Mouse (Mus musculus) midbrain, postnatal 0 days (tissue): Measurements from ENCODE around the gene Gm20547. TPM values are rescaled to one million over a fixed set of nuclear protein-coding genes. Genes with fewer than 3 reads are reported as not detected.

Experiments used
- ATAC-seq: fragments of 200-750 bp; cut with Nextera tagmentation; 2 replicates; pipeline ENCODE4 v1.8.0; 2017; ENCODE audit warnings: moderate number of reproducible peaks, mild to moderate bottlenecking, moderate TSS enrichment, moderate library complexity; ENCODE audit not compliant: low FRiP score
- DNase-seq: peaks from one replicate; pipeline ENCODE4 v3.0.0-alpha.2; 2015; ENCODE audit warnings: low spot score
- H3K27ac ChIP-seq: fragments of 300-500 bp; sonication (generic); 2 replicates; pipeline ENCODE4 v1.5.1; 2014; ENCODE audit warnings: low read depth, mild to moderate bottlenecking, low read length, mixed read lengths
- H3K27me3 ChIP-seq: fragments of 300-500 bp; sonication (generic); 2 replicates; pipeline ENCODE4 v1.6.1; 2014; ENCODE audit warnings: low read length, control low read depth, mixed read lengths; ENCODE audit not compliant: insufficient read depth
- H3K36me3 ChIP-seq: fragments of 300-500 bp; sonication (generic); 2 replicates; pipeline ENCODE4 v1.6.1; 2014; ENCODE audit warnings: low read length, control low read depth, mixed read lengths; ENCODE audit not compliant: insufficient read depth
- H3K4me1 ChIP-seq: fragments of 300-500 bp; sonication (generic); 2 replicates; pipeline ENCODE4 v1.6.1; 2014; ENCODE audit warnings: mild to moderate bottlenecking, control low read depth, antibody characterized with exemption, low read length, mixed read lengths; ENCODE audit not compliant: insufficient read depth
- H3K4me2 ChIP-seq: fragments of 300-500 bp; sonication (generic); 2 replicates; pipeline ENCODE4 v1.6.1; 2014; ENCODE audit warnings: low read depth, mild to moderate bottlenecking, low read length, mixed read lengths; ENCODE audit not compliant: poor library complexity, severe bottlenecking
- H3K4me3 ChIP-seq: fragments of 300-500 bp; sonication (generic); 2 replicates; pipeline ENCODE4 v1.5.1; 2014; ENCODE audit warnings: low read depth, mild to moderate bottlenecking, low read length, moderate library complexity
- H3K9ac ChIP-seq: fragments of 300-500 bp; sonication (generic); replicated peaks from 2 replicates; pipeline ENCODE4 v1.6.1; 2014; ENCODE audit warnings: mild to moderate bottlenecking, low read length, moderate library complexity, mixed read lengths; ENCODE audit not compliant: poor library complexity, severe bottlenecking
- H3K9me3 ChIP-seq: fragments of 300-500 bp; sonication (generic); 2 replicates; pipeline ENCODE4 v1.6.1; 2016; ENCODE audit warnings: low read length, control low read depth
- CTCF ChIP-seq: IDR thresholded peaks from 2 replicates; pipeline ENCODE4 v1.5.1; 2016; ENCODE audit warnings: antibody characterized with exemption, mild to moderate bottlenecking
- WGBS: fragments of 180-500 bp; shearing (Covaris S2); extraction: QIAGEN DNeasy Blood & Tissue Kit; methylation state at CpG from one replicate; pipeline ENCODE4 v1.1.7; 2014; 5-methylcytosine and 5-hydroxymethylcytosine counted together
- polyA plus RNA-seq: library from polyadenylated mRNA; unstranded; fragments of >200 nt; fragmentation: Nextera tagmentation; extraction: Ambion mirVana; gene quantifications from 2 replicates; pipeline ENCODE4 v1.2.1, GENCODE M21; 2015
- total RNA-seq: library from RNA; depleted of rRNA; stranded (reverse); fragments of >200 nt; gene quantifications from 2 replicates; pipeline ENCODE4 v1.2.3, GENCODE M21; 2014

Gene Gm20547
- total and polyA plus RNA-seq, 2 experiments from 2014 or later = 0.10 TPM; not detected in 1

- no peak for ATAC-seq
- H3K27ac ChIP-seq = peak overlapping the region; percentile 91
- H3K36me3 ChIP-seq = peaks cover 3% of the 10 kb centered on the region; the same call in 1 of the 2 replicates
- DNase-seq = peak; percentile 54
- peak overlapping the region; percentile 87 for H3K9ac ChIP-seq
- H3K27me3 ChIP-seq = no peaks in the 10 kb centered on the region
- WGBS = 0% methylated on average over 3 of the region's 47 CpGs
- no peaks in the 10 kb centered on the region for H3K9me3 ChIP-seq
- TF ChIP-seq CTCF = no peak
- peaks cover 15% of the 10 kb centered on the region for H3K4me1 ChIP-seq
- H3K4me2 ChIP-seq = peak overlapping the region; percentile 81
- peak overlapping the region; percentile 83 for H3K4me3 ChIP-seq
Measured at GRCm38 (mm10) chr17:34898706-34899052, 16.8 kb upstream of the Gm20547 start.

GRCm38 (mm10) chr17:34898160-34898586 is 16.3 kb upstream of the Gm20547 start, which contains the start of the genes C2 and Ehmt2:
C2 (minus strand) TSS chr17:34898265.
Ehmt2 (plus strand) TSS chr17:34898469.
- H3K4me2 ChIP-seq = peak within 1 kb of the TSS; percentile 81
- no peaks in the 10 kb centered on the region for H3K27me3 ChIP-seq
- H3K9ac ChIP-seq = peak within 1 kb of the TSS; percentile 87
- H3K9me3 ChIP-seq = no peaks in the 10 kb centered on the region
- H3K27ac ChIP-seq = peak within 1 kb of the TSS; percentile 91
- no peaks in the 10 kb centered on the region for H3K36me3 ChIP-seq
- ATAC-seq (peak; percentile 17), DNase-seq (peak; percentile 82)
- H3K4me1 ChIP-seq = peaks cover 18% of the 10 kb centered on the region
- WGBS = 2% methylated on average over 17 of the region's 44 CpGs
- no peak for TF ChIP-seq CTCF
- peak within 1 kb of the TSS; percentile 83 for H3K4me3 ChIP-seq

GRCm38 (mm10) chr17:34897373-34898159 is 15.7 kb upstream of the Gm20547 start:
- Histone ChIP-seq H3K9ac (peak overlapping the region; percentile 87), H3K9me3 (no peaks in the 10 kb centered on the region), H3K36me3 (no peaks in the 10 kb centered on the region), H3K27ac (peak overlapping the region; percentile 91), H3K4me2 (peak overlapping the region; percentile 81), H3K4me3 (peak overlapping the region; percentile 83), H3K27me3 (no peaks in the 10 kb centered on the region), H3K4me1 (peaks cover 18% of the 10 kb centered on the region)
- ATAC-seq = no peak
- no peak for TF ChIP-seq CTCF
- WGBS = 16% methylated on average over 10 of the region's 10 CpGs
- peak; percentile 70 for DNase-seq

GRCm38 (mm10) chr17:34896366-34896765 is 14.5 kb upstream of the Gm20547 start:
- ATAC-seq = no peak
- H3K9me3 ChIP-seq = no peaks in the 10 kb centered on the region
- no peak for DNase-seq
- no peak overlapping the region for H3K4me3 ChIP-seq
- H3K4me1 ChIP-seq = peaks cover 18% of the 10 kb centered on the region
- no peak overlapping the region for H3K9ac ChIP-seq
- no peaks in the 10 kb centered on the region for H3K27me3 ChIP-seq
- H3K4me2 ChIP-seq = peak overlapping the region; percentile 65; the same call in 1 of the 2 replicates
- H3K36me3 ChIP-seq = no peaks in the 10 kb centered on the region
- no peak overlapping the region; the same call in 1 of the 2 replicates for H3K27ac ChIP-seq
- WGBS = 85% methylated on average over 17 of the region's 17 CpGs
- TF ChIP-seq CTCF = no peak

- Histone ChIP-seq H3K4me3 (peak overlapping the region; percentile 71), H3K27me3 (no peaks in the 10 kb centered on the region), H3K9ac (peak overlapping the region; percentile 88; the same call in 1 of the 2 replicates), H3K36me3 (no peaks in the 10 kb centered on the region), H3K4me2 (peak overlapping the region; percentile 65), H3K4me1 (peaks cover 18% of the 10 kb centered on the region), H3K27ac (peak overlapping the region; percentile 51; the same call in 1 of the 2 replicates), H3K9me3 (no peaks in the 10 kb centered on the region)
- no peak for ATAC-seq
- no peak for DNase-seq
- WGBS = 84% methylated on average over 15 of the region's 15 CpGs
- no peak for TF ChIP-seq CTCF
Measured at GRCm38 (mm10) chr17:34895724-34896123, 13.9 kb upstream of the Gm20547 start.
